Mouse (Mus musculus) bone marrow macrophage, adult 2 months (primary cell): Measurements from ENCODE around the gene Pcgf2.

Experiments used
- CTCF ChIP-seq: IDR thresholded peaks from 2 replicates; pipeline ENCODE4 v1.5.1; 2012; ENCODE audit warnings: low read depth, mild to moderate bottlenecking, low read length, moderate library complexity
- POLR2A ChIP-seq: IDR thresholded peaks from 2 replicates; pipeline ENCODE4 v1.6.1; 2012; ENCODE audit warnings: mild to moderate bottlenecking, low read depth, low read length, borderline replicate concordance

- TF ChIP-seq POLR2A, result no peak
- TF ChIP-seq CTCF, result no peak
These were observed 32.1 kb downstream of the Pcgf2 start for GRCm38 (mm10) chr11:97668160-97668559.
